Mouse (Mus musculus) cerebellum, postnatal 10 days (tissue): Measurements from ENCODE around the gene Osgin1.
A peak's percentile ranks its signal among the peaks of the same experiment; 100 is the strongest.

Experiments used
- DNase-seq, 2 experiments: peaks; one replicate each; pipeline ENCODE4 v3.0.0; 2021; ENCODE audit warnings: mixed read lengths in 2 of 2

The Osgin1 gene

GRCm38 (mm10) chr8:119424199-119424733 is 9.7 kb upstream of the Osgin1 start:
- no peak for DNase-seq

GRCm38 (mm10) chr8:119424740-119425139 is 9.2 kb upstream of the Osgin1 start:
- no peak for DNase-seq

GRCm38 (mm10) chr8:119425533-119425932 is 8.4 kb upstream of the Osgin1 start:
- DNase-seq: no peak

GRCm38 (mm10) chr8:119426069-119426735 is 7.7 kb upstream of the Osgin1 start:
- DNase-seq: no peak

GRCm38 (mm10) chr8:119427634-119428349 is 6.1 kb upstream of the Osgin1 start:
- DNase-seq: peak; percentile 69 to 77

- DNase-seq: no peak
Observed at GRCm38 (mm10) chr8:119428350-119428740, 5.6 kb upstream of the Osgin1 start.

- no peak for DNase-seq
Observed at GRCm38 (mm10) chr8:119428766-119429327, 5.1 kb upstream of the Osgin1 start.

GRCm38 (mm10) chr8:119429552-119429951 is 4.4 kb upstream of the Osgin1 start:
- no peak for DNase-seq

- DNase-seq: no peak
Observed at GRCm38 (mm10) chr8:119430250-119430649, 3.7 kb upstream of the Osgin1 start.

- DNase-seq: no peak
Observed at GRCm38 (mm10) chr8:119430690-119431089, 3.2 kb upstream of the Osgin1 start.

- no peak for DNase-seq
Observed at GRCm38 (mm10) chr8:119432372-119432771, 1.6 kb upstream of the Osgin1 start.

- no peak for DNase-seq
Observed at GRCm38 (mm10) chr8:119434569-119434968, 645 bp downstream of the Osgin1 start.

- no peak for DNase-seq
Observed at GRCm38 (mm10) chr8:119435527-119435926, 1.6 kb downstream of the Osgin1 start.

- DNase-seq: no peak
Observed at GRCm38 (mm10) chr8:119436331-119436730, 2.4 kb downstream of the Osgin1 start.

GRCm38 (mm10) chr8:119436933-119437332 is 3.0 kb downstream of the Osgin1 start:
- DNase-seq: no peak

GRCm38 (mm10) chr8:119437506-119437905 is 3.6 kb downstream of the Osgin1 start:
- DNase-seq: no peak

- no peak for DNase-seq
Observed at GRCm38 (mm10) chr8:119438876-119439275, 5.0 kb downstream of the Osgin1 start.

- DNase-seq: no peak
Observed at GRCm38 (mm10) chr8:119439424-119439823, 5.5 kb downstream of the Osgin1 start.

- DNase-seq: no peak
Observed at GRCm38 (mm10) chr8:119439893-119440249, 5.9 kb downstream of the Osgin1 start.

GRCm38 (mm10) chr8:119440250-119440951 is 6.5 kb downstream of the Osgin1 start:
- peak; percentile 71 to 85 for DNase-seq

- DNase-seq: no peak
Observed at GRCm38 (mm10) chr8:119440952-119441270, 7.0 kb downstream of the Osgin1 start.

GRCm38 (mm10) chr8:119442013-119442412 is 8.1 kb downstream of the Osgin1 start:
- DNase-seq: no peak

- DNase-seq: no peak
Observed at GRCm38 (mm10) chr8:119442970-119443369, 9.0 kb downstream of the Osgin1 start.
